Mouse (Mus musculus) heart, adult 10 weeks (tissue): ENCODE data around the gene Ptprb. TPM values are rescaled to one million over a fixed set of nuclear protein-coding genes. Genes with fewer than 3 reads are reported as not detected.

Experiments used
- polyA plus RNA-seq: library from polyadenylated mRNA; stranded (reverse); fragments of 350-450 nt; fragmentation: Illumina TruSeq; extraction: RNeasy Lipid Tissue Mini Kit (QIAGEN cat#74804); gene quantifications from one replicate; pipeline ENCODE4 v1.2.3, GENCODE M21; 2014; ENCODE audit warnings: low read depth, low replicate concordance

The Ptprb gene
- 31.5 TPM for polyA plus RNA-seq

DNA sequence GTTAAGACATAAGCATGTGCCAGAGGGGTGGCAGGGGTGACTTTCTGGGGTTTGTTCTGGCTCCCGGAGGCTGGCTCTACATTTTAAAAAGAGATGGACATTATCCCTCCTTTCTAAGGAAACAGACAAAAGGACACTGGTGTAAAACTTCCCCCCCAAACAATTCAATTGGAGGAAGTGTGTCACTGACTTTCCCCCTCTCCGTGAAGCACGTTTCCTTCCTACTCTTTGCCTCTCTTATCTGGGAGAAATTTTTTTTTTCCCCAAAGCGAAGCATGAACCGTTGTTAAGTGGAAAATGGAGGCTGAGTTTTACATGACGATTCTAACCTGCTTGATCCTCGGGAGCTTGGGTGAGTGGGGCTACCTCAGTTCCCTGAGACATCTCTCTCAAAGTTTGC, at the start of gene Ptprb:
Gene Ptprb, plus strand, starts transcription at position 244 of the 400 bp plus-strand sequence.

Other genes starting within 250 kb of the Ptprb start
- not detected for gene 4933416C03Rik, start 161.6 kb upstream of the Ptprb start, polyA plus RNA-seq
- 1.2 TPM for gene Kcnmb4, start 198.4 kb downstream of the Ptprb start, polyA plus RNA-seq